In the genomic region with DNA sequence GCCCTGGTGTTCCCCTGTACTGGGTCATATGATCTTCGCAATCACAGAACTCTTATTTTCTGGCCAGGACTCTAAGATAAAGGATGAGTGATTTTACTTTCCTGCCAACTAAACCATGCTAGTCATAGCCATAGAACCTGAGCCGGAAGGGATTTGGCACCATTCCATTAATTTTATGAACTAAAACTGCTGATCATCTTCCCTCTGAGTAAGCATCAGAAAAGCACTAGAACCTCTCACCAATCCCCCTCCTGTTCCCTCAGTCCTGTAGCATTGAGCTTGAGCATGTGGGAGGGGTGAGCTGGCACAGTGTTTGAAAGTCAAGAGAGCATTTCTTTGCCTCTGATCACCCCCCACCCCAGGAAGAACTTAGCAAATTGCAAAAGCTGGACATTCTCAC, we compare ENCODE assay signal across 23 mouse cellular contexts. TPM values are rescaled to one million over a fixed set of nuclear protein-coding genes. Genes with fewer than 3 reads are reported as not detected.
"Had no signal": no experiment of that assay in that cellular context is flagged by ENCODE, and none has a peak within 500 bp of the region (broad histone marks: within the 10 kb centered on the region; RNA-seq: fewer than 3 reads in every experiment).

No protein-coding gene starts in this region.

- H3K4me3 ChIP-seq: lung, embryonic 15.5 days; midbrain, embryonic 10.5 days; midbrain, embryonic 12.5 days; myocyte; neural tube, embryonic 13.5 days; neural tube, embryonic 15.5 days; stomach, embryonic 15.5 days had no signal

- H3K27ac ChIP-seq: lung, embryonic 15.5 days; midbrain, embryonic 10.5 days; midbrain, embryonic 12.5 days; neural tube, embryonic 13.5 days; neural tube, embryonic 15.5 days; stomach, embryonic 15.5 days; stomach, postnatal 0 days had no signal

- H3K4me1 ChIP-seq: lung, embryonic 15.5 days; midbrain, embryonic 10.5 days; midbrain, embryonic 12.5 days; neural tube, embryonic 13.5 days; neural tube, embryonic 15.5 days; stomach, embryonic 15.5 days had no signal

- DNase-seq: lung, adult 18-20 months; lung, postnatal 14 days; lung, postnatal 36 days; midbrain, embryonic 14.5 days; retina, postnatal 1 day; right cerebral cortex, adult 18-20 months; right cerebral cortex, postnatal 25 days; right cerebral cortex, postnatal 4 days; spleen, adult 18-20 months; thymus, adult 2 months; thymus, postnatal 25 days; thymus, postnatal 4 days had no signal

- H3K4me2 ChIP-seq: lung, embryonic 15.5 days; midbrain, embryonic 12.5 days; neural tube, embryonic 13.5 days; neural tube, embryonic 15.5 days; stomach, embryonic 15.5 days had no signal

- H3K9ac ChIP-seq: lung, embryonic 15.5 days; midbrain, embryonic 12.5 days; neural tube, embryonic 13.5 days; neural tube, embryonic 15.5 days; stomach, embryonic 15.5 days had no signal

- ATAC-seq: lung, postnatal 0 days; midbrain, embryonic 16.5 days had no signal

- H3K9me3 ChIP-seq: lung, embryonic 15.5 days; midbrain, embryonic 10.5 days; midbrain, embryonic 12.5 days; neural tube, embryonic 13.5 days; neural tube, embryonic 15.5 days; stomach, embryonic 15.5 days had no signal

- H3K27me3 ChIP-seq: lung, embryonic 15.5 days; midbrain, embryonic 12.5 days; neural tube, embryonic 13.5 days; neural tube, embryonic 15.5 days; stomach, embryonic 15.5 days had no signal

- H3K36me3 ChIP-seq: lung, embryonic 15.5 days; midbrain, embryonic 10.5 days; midbrain, embryonic 12.5 days; neural tube, embryonic 13.5 days; neural tube, embryonic 15.5 days; stomach, embryonic 15.5 days had no signal

RNA-seq across cellular contexts. Expression of gene Gabre, which starts 23.2 kb away (rescaled TPM):
- total RNA-seq: megakaryocyte, adult 5-6 weeks had no signal
